Comparison of ENCODE assay signal across 8 mouse cellular contexts in genomic region chr5:139459938-139460337, GRCm38 (mm10). TPM values are rescaled to one million over a fixed set of nuclear protein-coding genes. Genes with fewer than 3 reads are reported as not detected.
A peak's percentile ranks its signal among the peaks of the same experiment; 100 is the strongest.
DNase-seq lines count a peak whose midpoint lies in the region; ATAC-seq and TF ChIP-seq lines count a peak whose summit lies in the region.

No protein-coding gene starts in this region.

- H3K9me3 ChIP-seq in embryonic facial prominence, embryonic 10.5 days: no peaks in the 10 kb centered on the region
- H3K9me3 ChIP-seq in hindbrain, embryonic 16.5 days (ENCODE audit: control insufficient read depth, low read length): no peaks in the 10 kb centered on the region
- no peaks in the 10 kb centered on the region for H3K9me3 ChIP-seq in midbrain, embryonic 16.5 days (replicated peaks; ENCODE audit: control insufficient read depth, low read length, poor library complexity, severe bottlenecking)

- peaks cover 20% of the 10 kb centered on the region for H3K4me1 ChIP-seq in embryonic facial prominence, embryonic 10.5 days
- peaks cover 15% of the 10 kb centered on the region for H3K4me1 ChIP-seq in hindbrain, embryonic 16.5 days (ENCODE audit: control insufficient read depth, insufficient read depth, low read depth, low read length)
- H3K4me1 ChIP-seq in midbrain, embryonic 16.5 days (ENCODE audit: control insufficient read depth, insufficient read depth, low read length): peaks cover 14% of the 10 kb centered on the region

- WGBS in embryonic facial prominence, embryonic 10.5 days: 10% methylated on average over 10 of the region's 10 CpGs
- 8% methylated on average over 10 of the region's 10 CpGs for WGBS in hindbrain, embryonic 16.5 days
- 10% methylated on average over 10 of the region's 10 CpGs for WGBS in midbrain, embryonic 16.5 days

- peak overlapping the region; percentile 71 for H3K9ac ChIP-seq in hindbrain, embryonic 16.5 days (ENCODE audit: low read depth, low read length)
- peak overlapping the region; percentile 56 for H3K9ac ChIP-seq in midbrain, embryonic 16.5 days (ENCODE audit: low read depth, low read length)

- ATAC-seq in hindbrain, embryonic 16.5 days: no peak
- peak; percentile 44 for ATAC-seq in midbrain, embryonic 16.5 days
- no peak for ATAC-seq in megakaryocyte-erythroid progenitor cell, adult 5-6 weeks (replicated peaks; ENCODE audit: low FRiP score, low TSS enrichment, poor library complexity, severe bottlenecking)

- H3K27ac ChIP-seq in layer of hippocampus, adult 2 months: peak overlapping the region; percentile 85
- H3K27ac ChIP-seq in embryonic facial prominence, embryonic 10.5 days (replicated peaks): peak overlapping the region; percentile 80
- no peak overlapping the region for H3K27ac ChIP-seq in hindbrain, embryonic 16.5 days (ENCODE audit: low read depth, low read length)
- H3K27ac ChIP-seq in midbrain, embryonic 16.5 days (ENCODE audit: low read length): no peak overlapping the region

- no peak for TF ChIP-seq CTCF in layer of hippocampus, adult 2 months (conservative IDR thresholded peaks at IDR 0.05)

- no peak for DNase-seq in layer of hippocampus, adult 2 months (ENCODE audit: low spot score in 2 of 2)
- DNase-seq in layer of hippocampus, adult 9-10 months (ENCODE audit: low spot score): no peak
- no peak for DNase-seq in embryonic facial prominence, embryonic 10.5 days (ENCODE audit: low spot score)
- DNase-seq in layer of hippocampus, postnatal 10 days (ENCODE audit: low spot score in 2 of 2): no peak
- no peak for DNase-seq in ovary, adult 18-20 months (ENCODE audit: low spot score)

- peaks cover 25% of the 10 kb centered on the region for H3K36me3 ChIP-seq in embryonic facial prominence, embryonic 10.5 days (replicated peaks)
- H3K36me3 ChIP-seq in hindbrain, embryonic 16.5 days (ENCODE audit: control insufficient read depth, insufficient read depth, low read length): no peaks in the 10 kb centered on the region; the same call in 1 of the 2 replicates
- no peaks in the 10 kb centered on the region for H3K36me3 ChIP-seq in midbrain, embryonic 16.5 days (ENCODE audit: control insufficient read depth, insufficient read depth, low read length)

- H3K4me2 ChIP-seq in hindbrain, embryonic 16.5 days (ENCODE audit: low read length): peak overlapping the region; percentile 94
- peak overlapping the region; percentile 82 for H3K4me2 ChIP-seq in midbrain, embryonic 16.5 days (ENCODE audit: low read length)

- no peaks in the 10 kb centered on the region for H3K27me3 ChIP-seq in embryonic facial prominence, embryonic 10.5 days (replicated peaks; ENCODE audit: low read depth, poor library complexity, severe bottlenecking)
- no peaks in the 10 kb centered on the region for H3K27me3 ChIP-seq in hindbrain, embryonic 16.5 days (replicated peaks; ENCODE audit: control insufficient read depth, insufficient read depth, low read length)
- no peaks in the 10 kb centered on the region for H3K27me3 ChIP-seq in midbrain, embryonic 16.5 days (ENCODE audit: control insufficient read depth, insufficient read depth, low read depth, low read length)

- H3K4me3 ChIP-seq in layer of hippocampus, adult 2 months: peak overlapping the region; percentile 77
- peak overlapping the region; percentile 84 for H3K4me3 ChIP-seq in embryonic facial prominence, embryonic 10.5 days
- peak overlapping the region; percentile 71 for H3K4me3 ChIP-seq in hindbrain, embryonic 16.5 days (ENCODE audit: low read length)
- H3K4me3 ChIP-seq in midbrain, embryonic 16.5 days (ENCODE audit: low read depth, low read length): peak overlapping the region; percentile 54

RNA-seq across cellular contexts. Expression of gene 3110082I17Rik, which starts 0.4 kb away (rescaled TPM):
- total RNA-seq in layer of hippocampus, adult 2 months (2021): 10 to 100 TPM; 17.1 to 18.1 TPM
- 58.2 and 58.5 TPM in 2 replicates for polyA plus RNA-seq in embryonic facial prominence, embryonic 10.5 days (2016; fragmentation: Nextera tagmentation; extraction: Ambion mirVana)
- polyA plus RNA-seq in hindbrain, embryonic 16.5 days (2015; fragmentation: Nextera tagmentation; extraction: Ambion mirVana): 18.4 and 20.3 TPM in 2 replicates
- polyA plus RNA-seq in midbrain, embryonic 16.5 days (2015; fragmentation: Nextera tagmentation; extraction: Ambion mirVana): 16.8 and 17.7 TPM in 2 replicates
- 28.0 and 31.0 TPM in 2 replicates for total RNA-seq in megakaryocyte-erythroid progenitor cell, adult 5-6 weeks (2014; fragmentation: Nextera tagmentation)
- total RNA-seq in megakaryocyte-erythroid progenitor cell, adult 5-6 weeks (2017): 40.1 and 74.7 TPM in 2 replicates
- 10 to 100 TPM; 19.3 to 21.0 TPM for total RNA-seq in layer of hippocampus, postnatal 10 days (2021)

RNA-seq across cellular contexts. Expression of gene Zfand2a, which starts 24.4 kb away (rescaled TPM):
- total RNA-seq in layer of hippocampus, adult 2 months (2021): 10 to 100 TPM; 56.5 to 63.1 TPM
- 10.2 and 12.5 TPM in 2 replicates for polyA plus RNA-seq in embryonic facial prominence, embryonic 10.5 days (2016; fragmentation: Nextera tagmentation; extraction: Ambion mirVana)
- polyA plus RNA-seq in hindbrain, embryonic 16.5 days (2015; fragmentation: Nextera tagmentation; extraction: Ambion mirVana): 24.5 and 29.3 TPM in 2 replicates
- 24.0 and 28.1 TPM in 2 replicates for polyA plus RNA-seq in midbrain, embryonic 16.5 days (2015; fragmentation: Nextera tagmentation; extraction: Ambion mirVana)
- 10.9 and 19.5 TPM in 2 replicates for total RNA-seq in megakaryocyte-erythroid progenitor cell, adult 5-6 weeks (2014; fragmentation: Nextera tagmentation)
- 13.6 and 14.7 TPM in 2 replicates for total RNA-seq in megakaryocyte-erythroid progenitor cell, adult 5-6 weeks (2017)
- 10 to 100 TPM; 78.9 to 81.7 TPM for total RNA-seq in layer of hippocampus, postnatal 10 days (2021)

RNA-seq across cellular contexts. Expression of gene Gper1, which starts 37.0 kb away (rescaled TPM):
- 1 to 10 TPM; 2.1 to 2.4 TPM for total RNA-seq in layer of hippocampus, adult 2 months (2021)
- polyA plus RNA-seq in embryonic facial prominence, embryonic 10.5 days (2016; fragmentation: Nextera tagmentation; extraction: Ambion mirVana): 0.33 and 0.46 TPM in 2 replicates
- polyA plus RNA-seq in hindbrain, embryonic 16.5 days (2015; fragmentation: Nextera tagmentation; extraction: Ambion mirVana): 7.8 and 9.4 TPM in 2 replicates
- polyA plus RNA-seq in midbrain, embryonic 16.5 days (2015; fragmentation: Nextera tagmentation; extraction: Ambion mirVana): 9.4 TPM in 2 replicates
- not detected in 2 replicates for total RNA-seq in megakaryocyte-erythroid progenitor cell, adult 5-6 weeks (2014; fragmentation: Nextera tagmentation)
- not detected in 2 replicates for total RNA-seq in megakaryocyte-erythroid progenitor cell, adult 5-6 weeks (2017)
- total RNA-seq in layer of hippocampus, postnatal 10 days (2021): 1 to 10 TPM; 3.7 to 3.8 TPM

RNA-seq across cellular contexts. Expression of gene C130050O18Rik, which starts 54.9 kb away (rescaled TPM):
- total RNA-seq in layer of hippocampus, adult 2 months (2021): under 1 TPM in 1 of 2 experiments, not detected in 1; 0.18 TPM
- 0.16 and 0.26 TPM in 2 replicates for polyA plus RNA-seq in embryonic facial prominence, embryonic 10.5 days (2016; fragmentation: Nextera tagmentation; extraction: Ambion mirVana)
- polyA plus RNA-seq in hindbrain, embryonic 16.5 days (2015; fragmentation: Nextera tagmentation; extraction: Ambion mirVana): 0.26 and 0.64 TPM in 2 replicates
- 0.14 and 0.39 TPM in 2 replicates for polyA plus RNA-seq in midbrain, embryonic 16.5 days (2015; fragmentation: Nextera tagmentation; extraction: Ambion mirVana)
- total RNA-seq in megakaryocyte-erythroid progenitor cell, adult 5-6 weeks (2014; fragmentation: Nextera tagmentation): 0.79 TPM in 1 of 2 replicates, not detected in the other
- total RNA-seq in megakaryocyte-erythroid progenitor cell, adult 5-6 weeks (2017): 0.08 TPM in 1 of 2 replicates, not detected in the other
- under 1 TPM; 0.22 to 0.32 TPM for total RNA-seq in layer of hippocampus, postnatal 10 days (2021)

Comparison
In these comparisons a context has a peak if more than half of its experiments do, and no peak if none do; other contexts are left out.
1. H3K27ac ChIP-seq: peak in layer of hippocampus, adult 2 months (single experiment) and embryonic facial prominence, embryonic 10.5 days (single experiment); none in hindbrain, embryonic 16.5 days (single experiment) and midbrain, embryonic 16.5 days (single experiment).
2. Peak in every context shown above with its lines, with median percentiles within 50 percentile points of each other: H3K4me3 ChIP-seq.